Mouse (Mus musculus) adrenal gland, adult (tissue): ENCODE measurements around the gene Plxnd1.

ENCODE experiments used
- DNase-seq, 2 experiments: peaks; one replicate each; pipeline ENCODE4 v3.0.0; 2022 to 2023; ENCODE audit warnings: low spot score in 1 of 2; ENCODE audit not compliant: inconsistent age in 2 of 2

Plxnd1 gene

DNA sequence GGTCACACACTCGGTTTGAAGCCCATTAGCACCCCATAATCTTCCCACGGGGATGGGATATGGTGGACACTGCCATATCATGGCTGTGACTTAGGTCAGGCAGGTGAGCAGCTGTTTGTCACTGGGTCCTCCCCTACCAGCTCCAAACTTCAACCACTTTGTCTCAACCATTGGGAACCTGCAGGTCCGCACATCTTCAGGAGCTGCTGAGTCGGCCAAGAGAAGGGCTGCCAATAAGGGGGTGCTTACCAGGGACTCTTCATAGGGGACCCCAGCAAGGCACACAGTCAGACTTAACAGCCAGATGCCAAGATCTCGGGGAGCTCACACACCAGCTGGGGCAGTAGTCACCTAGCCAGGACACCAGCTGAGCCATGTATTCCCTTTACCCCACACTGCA, 6.0 kb upstream of the Plxnd1 start:
- peak in 1 of 2 experiments; percentile 25 for DNase-seq

GRCm38 (mm10) chr6:115999227-115999626, 4.4 kb upstream of the Plxnd1 start:
- peak; percentile 64 to 79 for DNase-seq

GRCm38 (mm10) chr6:115998758-115999157, 4.0 kb upstream of the Plxnd1 start:
- peak; percentile 22 to 61 for DNase-seq

DNA sequence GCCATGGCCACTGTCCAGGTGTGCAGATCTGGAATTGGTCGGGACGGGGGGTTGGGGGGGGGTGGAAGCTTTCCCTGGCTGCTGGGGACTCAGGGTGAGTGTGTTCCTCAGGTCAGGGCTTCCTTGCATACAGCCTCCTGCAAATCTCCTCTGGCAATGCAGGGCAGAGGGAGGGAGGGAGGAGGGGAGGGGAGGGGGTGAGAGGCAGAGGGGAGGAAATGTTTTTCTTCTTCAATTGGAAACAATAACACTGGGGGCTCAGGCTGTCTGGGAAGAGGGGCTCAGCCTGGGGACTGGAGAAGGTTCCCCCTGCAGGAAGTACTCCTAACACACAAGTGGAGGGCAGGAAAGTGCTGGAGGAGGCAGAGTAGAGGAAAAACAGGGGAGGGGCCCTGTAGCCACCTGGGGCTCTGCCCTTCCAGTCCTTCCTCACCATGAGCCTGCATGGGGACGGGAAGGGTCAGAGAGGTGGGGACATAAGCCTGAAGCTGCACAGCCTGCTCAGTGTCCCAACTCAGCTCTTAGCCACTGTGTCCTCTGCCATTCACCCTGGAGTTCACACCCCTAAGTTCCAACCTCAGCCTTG, 3.0 kb upstream of the Plxnd1 start:
- DNase-seq: peak in 1 of 2 experiments; percentile 44

DNA sequence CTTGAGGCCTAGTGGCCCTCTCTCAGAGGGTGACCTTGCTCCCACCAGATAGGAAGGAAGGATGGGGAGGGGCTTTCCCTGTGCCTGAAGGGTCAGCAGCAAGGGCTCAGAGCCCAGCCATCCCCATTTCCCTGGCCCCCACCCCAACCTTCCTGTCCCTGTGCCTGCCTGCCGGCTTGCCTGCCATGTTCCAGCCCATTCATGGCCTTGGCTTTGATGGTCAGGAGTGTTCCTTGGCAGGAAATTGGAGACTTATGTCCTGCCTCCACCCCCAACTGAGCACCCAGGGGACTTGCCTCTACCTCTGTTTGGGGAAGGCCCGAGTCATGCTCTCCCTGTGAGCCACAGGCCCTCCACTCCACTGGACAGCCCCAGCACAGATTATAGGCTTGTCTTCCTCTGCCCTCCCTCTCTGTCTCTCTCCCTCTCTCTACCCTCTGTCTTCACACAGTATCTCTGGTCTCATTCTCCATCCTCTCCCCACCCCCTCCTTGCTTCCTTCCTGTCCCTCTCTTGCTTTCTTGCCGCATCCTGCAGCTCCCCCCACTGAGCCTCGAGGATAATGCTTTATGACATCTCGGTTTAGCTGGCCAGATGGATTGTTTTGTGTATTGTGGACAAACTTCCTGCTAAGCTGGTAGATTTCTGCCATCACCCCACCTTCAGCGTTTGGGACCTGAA, 1.5 kb upstream of the Plxnd1 start:
- DNase-seq: peak; percentile 86 to 92

- peak; percentile 60 to 79 for DNase-seq
These were observed 731 bp upstream of the Plxnd1 start for GRCm38 (mm10) chr6:115995531-115995941.

GRCm38 (mm10) chr6:115994146-115994876, 494 bp downstream of the Plxnd1 start:
- peak; percentile 77 to 91 for DNase-seq

GRCm38 (mm10) chr6:115993463-115994145, 1.2 kb downstream of the Plxnd1 start:
- peak; percentile 69 to 89 for DNase-seq

DNA sequence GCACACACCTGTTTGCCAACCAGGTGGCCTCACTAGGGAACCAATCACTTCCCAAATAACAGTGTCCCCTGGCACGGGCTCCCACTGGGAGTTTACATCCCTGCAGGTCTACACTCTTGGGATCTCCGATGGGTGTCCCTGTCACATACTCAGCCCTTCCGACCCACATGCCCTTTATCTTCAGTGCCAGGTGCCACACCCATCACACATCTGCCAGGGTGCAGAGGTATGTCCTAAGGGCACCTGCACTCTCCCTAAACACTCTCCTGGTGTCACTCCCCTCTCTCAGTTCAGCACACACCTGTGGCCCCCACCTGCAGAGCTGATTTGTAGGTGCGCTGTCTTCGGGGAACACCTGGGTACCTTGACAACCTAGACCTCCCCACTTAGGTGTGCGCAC, 1.8 kb downstream of the Plxnd1 start:
- DNase-seq: peak in 1 of 2 experiments; percentile 71

DNA sequence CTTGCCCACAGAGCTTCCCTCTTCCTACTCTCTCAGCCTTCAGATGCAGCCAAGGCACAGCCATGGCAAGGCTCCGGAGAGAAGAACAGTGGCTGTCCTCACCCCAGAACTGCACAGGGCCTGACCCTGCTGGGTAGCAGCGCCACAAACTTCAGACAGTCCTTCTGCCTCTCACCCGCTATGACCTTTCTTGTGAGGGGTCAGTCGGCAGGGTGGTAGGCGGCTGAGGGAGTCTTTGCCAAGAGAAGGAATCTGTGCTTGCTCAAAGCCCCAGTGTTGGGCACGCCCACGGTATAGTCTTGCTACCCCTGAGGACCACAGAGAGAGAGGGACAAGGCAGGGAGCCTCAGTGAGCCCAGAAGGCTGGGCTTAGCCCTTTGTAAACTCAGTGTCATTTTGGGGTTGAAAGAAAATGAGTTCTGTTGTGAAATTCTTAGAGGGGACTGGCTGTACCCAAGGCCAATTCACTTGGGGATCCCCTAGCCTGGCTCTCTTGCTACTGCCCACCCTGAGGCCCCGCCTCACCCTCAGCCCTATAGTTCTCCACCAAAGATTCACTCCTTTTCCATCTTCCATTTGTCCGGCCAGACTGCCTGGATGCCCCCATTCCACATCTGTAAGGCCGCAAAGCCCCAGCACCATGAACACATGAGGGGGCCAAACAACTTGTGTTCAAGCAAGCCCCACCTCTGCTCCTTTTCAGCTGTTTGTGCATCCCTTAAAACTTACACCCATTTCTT, 2.8 kb downstream of the Plxnd1 start:
- peak; percentile 69 to 76 for DNase-seq

GRCm38 (mm10) chr6:115991108-115991880, 3.5 kb downstream of the Plxnd1 start:
- peak; percentile 86 to 94 for DNase-seq

DNA sequence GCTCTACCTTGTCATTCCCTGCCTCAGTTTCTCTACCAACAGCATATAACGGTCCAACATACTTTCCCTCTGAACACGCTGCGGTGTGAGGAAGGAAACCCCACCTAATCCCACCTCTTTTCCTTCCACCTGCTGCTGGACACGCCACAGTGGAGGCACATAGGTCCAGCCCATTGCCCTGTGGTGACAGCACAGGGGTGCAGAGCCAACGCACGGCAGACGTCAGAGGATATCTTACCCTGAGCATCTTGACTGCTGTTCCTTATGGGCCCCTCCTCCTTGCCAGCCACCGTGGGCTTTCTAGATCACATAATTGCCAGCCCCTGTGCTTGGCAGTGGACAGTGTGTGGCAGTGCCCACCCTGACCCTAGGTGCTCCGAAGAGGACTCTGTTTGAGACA, 4.3 kb downstream of the Plxnd1 start:
- peak in 1 of 2 experiments; percentile 68 for DNase-seq

DNA sequence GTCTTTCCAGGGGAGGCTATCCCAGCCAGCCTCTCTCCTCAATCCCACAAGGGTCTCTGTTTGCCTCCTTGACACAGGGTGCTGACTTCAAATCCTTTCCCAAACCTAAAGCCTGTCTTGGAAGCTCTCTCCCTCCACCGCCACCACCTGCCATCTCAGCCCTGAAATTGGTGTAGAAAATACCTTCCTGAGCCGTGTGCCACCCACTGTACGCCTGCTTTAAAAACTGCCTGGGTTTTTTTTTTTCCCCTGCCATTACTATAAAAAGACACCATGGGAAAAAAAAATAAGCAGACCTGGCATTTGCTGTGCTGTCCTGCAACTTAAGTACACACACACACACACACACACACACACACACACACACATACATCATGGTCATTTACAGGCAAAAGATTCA, 4.7 kb downstream of the Plxnd1 start:
- no peak for DNase-seq

DNA sequence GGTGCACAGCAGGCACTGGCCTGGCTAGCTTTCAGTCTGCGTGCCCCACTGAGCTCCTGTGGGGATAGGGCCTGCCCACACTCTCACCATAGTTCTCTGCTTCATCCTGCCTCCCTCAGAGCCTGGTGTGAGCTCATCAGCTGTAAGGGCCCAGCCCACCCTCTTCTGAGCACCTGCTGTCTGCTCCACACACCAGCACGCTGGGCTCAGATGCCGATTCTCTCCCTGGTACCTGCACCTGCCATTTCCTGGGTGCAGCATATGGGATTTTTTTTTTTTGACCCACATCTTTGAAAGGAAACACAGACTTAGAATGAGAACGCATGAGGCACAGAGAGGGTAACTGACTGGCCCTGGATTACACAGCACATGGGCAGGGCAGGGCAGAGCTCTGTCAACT, 5.2 kb downstream of the Plxnd1 start:
- DNase-seq: no peak

DNA sequence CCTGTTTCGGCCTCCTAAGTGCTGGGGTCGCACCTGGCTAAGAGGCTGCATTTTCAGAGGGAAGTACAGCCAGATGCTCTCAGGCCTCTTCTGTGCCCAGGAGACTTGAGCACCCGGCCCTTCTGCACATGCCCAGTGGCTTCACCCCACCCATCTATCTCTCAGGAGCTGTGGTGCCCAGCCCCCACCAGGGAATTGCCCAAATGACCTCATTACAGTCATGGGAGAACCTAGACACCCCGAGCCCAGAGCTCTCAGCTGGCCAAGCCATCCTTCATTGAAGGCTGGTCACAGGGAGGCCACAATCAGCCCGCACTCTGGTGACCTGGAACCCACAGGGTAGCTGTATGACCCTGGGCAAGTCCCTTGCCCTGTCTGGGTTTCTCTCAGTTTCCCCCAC, 5.8 kb downstream of the Plxnd1 start:
- DNase-seq: peak; percentile 63 to 74

GRCm38 (mm10) chr6:115987096-115987747, 7.6 kb downstream of the Plxnd1 start:
- DNase-seq: peak; percentile 84 to 93

DNA sequence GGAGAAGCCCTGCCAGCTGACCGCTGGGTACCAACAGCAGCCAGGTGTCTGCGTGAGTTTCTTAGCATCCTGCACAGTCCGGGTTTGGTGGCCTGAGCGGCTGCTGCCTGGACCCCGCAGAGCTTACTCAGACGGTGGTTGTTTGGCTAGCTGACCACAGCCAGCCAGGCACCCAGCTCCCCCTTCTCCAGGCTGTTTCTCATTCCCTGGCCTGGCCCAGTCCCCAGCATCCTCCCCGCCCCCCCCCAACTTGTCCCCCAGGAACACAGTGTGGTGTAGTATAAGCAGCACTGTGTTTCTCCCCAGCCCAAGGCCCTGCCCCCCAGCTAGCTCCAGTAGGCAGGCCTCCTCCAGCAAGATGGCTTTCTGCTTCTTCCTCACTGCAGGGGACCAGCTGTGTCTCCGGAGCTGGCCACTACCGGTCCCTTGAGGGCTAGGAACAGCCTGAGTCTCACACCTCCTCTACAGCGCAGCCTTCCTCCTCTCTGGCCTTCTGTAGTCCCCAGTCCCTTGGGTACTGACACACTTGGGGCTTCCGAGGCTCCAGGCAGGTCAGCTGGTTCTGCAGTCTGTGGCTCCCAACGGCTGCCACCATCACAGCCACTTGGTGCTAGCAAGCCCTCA, 8.2 kb downstream of the Plxnd1 start:
- DNase-seq: no peak

DNA sequence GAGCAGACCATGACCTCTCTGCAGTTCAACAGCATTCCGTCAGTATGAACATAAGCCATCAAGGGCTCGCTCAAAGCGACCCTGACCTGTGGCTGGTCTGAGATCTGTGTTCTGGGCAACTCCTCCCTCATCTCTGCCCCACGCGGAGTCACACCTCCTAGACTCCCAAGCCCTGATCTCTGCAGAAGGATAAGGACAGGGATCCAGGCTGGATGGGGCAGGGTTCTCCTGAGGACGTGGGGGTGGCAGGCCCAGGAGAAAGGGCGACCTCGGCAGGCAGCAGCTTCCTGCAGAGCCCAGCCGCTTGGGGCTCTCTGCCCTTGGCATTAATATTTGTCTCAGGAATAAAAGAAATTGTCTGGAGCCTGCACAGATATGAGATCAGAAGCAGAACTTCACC, 9.2 kb downstream of the Plxnd1 start:
- peak; percentile 87 to 94 for DNase-seq

DNA sequence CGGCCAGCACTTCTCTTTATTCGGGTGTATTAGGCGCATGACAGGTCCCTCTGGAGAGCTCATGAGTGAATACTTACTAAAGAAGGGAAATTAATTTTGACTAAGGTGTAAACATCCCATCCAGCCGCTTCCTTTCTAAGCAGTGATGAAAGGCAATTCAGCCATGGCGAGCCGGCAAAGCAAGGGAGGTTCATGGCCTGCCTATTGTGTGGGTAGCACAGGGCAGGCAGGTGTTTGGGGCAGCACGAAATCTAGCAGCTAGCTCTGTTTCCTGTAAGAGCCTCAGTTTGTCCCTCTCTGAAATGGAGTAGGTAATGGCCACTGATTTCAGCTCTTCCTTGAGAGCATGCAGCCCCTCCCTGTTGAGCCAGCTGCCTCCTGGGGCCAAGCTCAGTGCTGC, 10.2 kb downstream of the Plxnd1 start:
- DNase-seq: peak in 1 of 2 experiments; percentile 52
